Mouse (Mus musculus) erythroblast, embryonic 14.5 days (primary cell): Measurements from ENCODE around the gene Gadl1. TPM values are rescaled to one million over a fixed set of nuclear protein-coding genes. Genes with fewer than 3 reads are reported as not detected.

Experiments used
- H3K27me3 ChIP-seq: 2 replicates; pipeline ENCODE4 v1.6.1; 2012; ENCODE audit warnings: inconsistent platforms; ENCODE audit not compliant: control insufficient read depth
- H3K36me3 ChIP-seq: 2 replicates; pipeline ENCODE4 v1.6.1; 2012; ENCODE audit warnings: mild to moderate bottlenecking, inconsistent platforms; ENCODE audit not compliant: control insufficient read depth
- H3K4me1 ChIP-seq: 2 replicates; pipeline ENCODE4 v1.6.1; 2012; ENCODE audit warnings: inconsistent platforms; ENCODE audit not compliant: control insufficient read depth
- H3K4me3 ChIP-seq: replicated peaks from 2 replicates; pipeline ENCODE3; 2012; ENCODE audit warnings: moderate library complexity, mild to moderate bottlenecking, inconsistent platforms
- H3K9me3 ChIP-seq: 2 replicates; pipeline ENCODE4 v1.6.1; 2012; ENCODE audit warnings: low read length, inconsistent platforms, mixed read lengths; ENCODE audit not compliant: control insufficient read depth
- GATA1 ChIP-seq: IDR thresholded peaks from 2 replicates; pipeline ENCODE4 v1.6.1; 2012; ENCODE audit warnings: low read length, inconsistent platforms, mixed read lengths
- TAL1 ChIP-seq: IDR thresholded peaks from 3 replicates; pipeline ENCODE4 v1.6.1; 2012; ENCODE audit warnings: low read length, inconsistent platforms, mixed read lengths
- polyA plus RNA-seq: library from polyadenylated mRNA; stranded (reverse); fragments of >175 nt; gene quantifications from 2 replicates; pipeline ENCODE4 v1.2.3, GENCODE M21; 2012

The Gadl1 gene
- polyA plus RNA-seq, 1 experiment, result not detected

GRCm38 (mm10) chr9:116085999-116086398, 176.7 kb downstream of the Gadl1 start:
- no peaks in the 10 kb centered on the region; the same call in 1 of the 2 replicates for H3K36me3 ChIP-seq
- no peaks in the 10 kb centered on the region for H3K27me3 ChIP-seq
- no peak overlapping the region for H3K4me3 ChIP-seq
- no peaks in the 10 kb centered on the region for H3K4me1 ChIP-seq
- TF ChIP-seq TAL1, result no peak
- no peak for TF ChIP-seq GATA1
- H3K9me3 ChIP-seq, result no peaks in the 10 kb centered on the region

- H3K9me3 ChIP-seq, result no peaks in the 10 kb centered on the region
- TF ChIP-seq GATA1, result no peak
- TF ChIP-seq TAL1, result no peak
- H3K4me3 ChIP-seq, result no peak overlapping the region
- no peaks in the 10 kb centered on the region for H3K4me1 ChIP-seq
- no peaks in the 10 kb centered on the region for H3K27me3 ChIP-seq
- H3K36me3 ChIP-seq, result no peaks in the 10 kb centered on the region; the same call in 1 of the 2 replicates
Observed at GRCm38 (mm10) chr9:116087263-116087662, 178.0 kb downstream of the Gadl1 start.

GRCm38 (mm10) chr9:116087880-116088279, 178.6 kb downstream of the Gadl1 start:
- Histone ChIP-seq H3K27me3 (no peaks in the 10 kb centered on the region), H3K36me3 (no peaks in the 10 kb centered on the region; the same call in 1 of the 2 replicates), H3K4me1 (no peaks in the 10 kb centered on the region), H3K4me3 (no peak overlapping the region), H3K9me3 (no peaks in the 10 kb centered on the region)
- no peak for TF ChIP-seq TAL1
- no peak for TF ChIP-seq GATA1

GRCm38 (mm10) chr9:116088912-116089311, 179.7 kb downstream of the Gadl1 start:
- TF ChIP-seq TAL1 (no peak), GATA1 (no peak)
- no peaks in the 10 kb centered on the region; the same call in 1 of the 2 replicates for H3K36me3 ChIP-seq
- H3K9me3 ChIP-seq, result no peaks in the 10 kb centered on the region
- no peak overlapping the region for H3K4me3 ChIP-seq
- no peaks in the 10 kb centered on the region for H3K27me3 ChIP-seq
- peaks cover 2% of the 10 kb centered on the region; the same call in 1 of the 2 replicates for H3K4me1 ChIP-seq

GRCm38 (mm10) chr9:116090296-116090695, 181.0 kb downstream of the Gadl1 start:
- Histone ChIP-seq H3K27me3 (no peaks in the 10 kb centered on the region), H3K4me1 (peaks cover 5% of the 10 kb centered on the region; the same call in 1 of the 2 replicates), H3K36me3 (no peaks in the 10 kb centered on the region; the same call in 1 of the 2 replicates), H3K4me3 (no peak overlapping the region), H3K9me3 (no peaks in the 10 kb centered on the region)
- TF ChIP-seq TAL1, result no peak
- no peak for TF ChIP-seq GATA1

GRCm38 (mm10) chr9:116091101-116091841, 182.0 kb downstream of the Gadl1 start:
- TF ChIP-seq TAL1 (no peak), GATA1 (no peak)
- H3K9me3 ChIP-seq, result no peaks in the 10 kb centered on the region
- no peak overlapping the region for H3K4me3 ChIP-seq
- no peaks in the 10 kb centered on the region for H3K27me3 ChIP-seq
- no peaks in the 10 kb centered on the region; the same call in 1 of the 2 replicates for H3K36me3 ChIP-seq
- H3K4me1 ChIP-seq, result peaks cover 8% of the 10 kb centered on the region; the same call in 1 of the 2 replicates

GRCm38 (mm10) chr9:116091921-116092320, 182.7 kb downstream of the Gadl1 start:
- TF ChIP-seq TAL1 (no peak), GATA1 (no peak)
- H3K4me1 ChIP-seq, result peaks cover 8% of the 10 kb centered on the region; the same call in 1 of the 2 replicates
- no peak overlapping the region for H3K4me3 ChIP-seq
- no peaks in the 10 kb centered on the region; the same call in 1 of the 2 replicates for H3K36me3 ChIP-seq
- no peaks in the 10 kb centered on the region for H3K9me3 ChIP-seq
- no peaks in the 10 kb centered on the region for H3K27me3 ChIP-seq

GRCm38 (mm10) chr9:116098724-116099595, 189.7 kb downstream of the Gadl1 start:
- TF ChIP-seq GATA1 (no peak), TAL1 (no peak)
- Histone ChIP-seq H3K36me3 (no peaks in the 10 kb centered on the region; the same call in 1 of the 2 replicates), H3K4me3 (no peak overlapping the region), H3K9me3 (no peaks in the 10 kb centered on the region), H3K27me3 (no peaks in the 10 kb centered on the region), H3K4me1 (peaks cover 6% of the 10 kb centered on the region; the same call in 1 of the 2 replicates)

GRCm38 (mm10) chr9:116099596-116099993, 190.3 kb downstream of the Gadl1 start:
- H3K27me3 ChIP-seq, result no peaks in the 10 kb centered on the region
- no peak overlapping the region for H3K4me3 ChIP-seq
- H3K9me3 ChIP-seq, result no peaks in the 10 kb centered on the region
- TF ChIP-seq GATA1 (no peak), TAL1 (no peak)
- H3K36me3 ChIP-seq, result no peaks in the 10 kb centered on the region; the same call in 1 of the 2 replicates
- peaks cover 3% of the 10 kb centered on the region; the same call in 1 of the 2 replicates for H3K4me1 ChIP-seq
